Comparison of ENCODE assay signal across 8 mouse cellular contexts in the genomic region with DNA sequence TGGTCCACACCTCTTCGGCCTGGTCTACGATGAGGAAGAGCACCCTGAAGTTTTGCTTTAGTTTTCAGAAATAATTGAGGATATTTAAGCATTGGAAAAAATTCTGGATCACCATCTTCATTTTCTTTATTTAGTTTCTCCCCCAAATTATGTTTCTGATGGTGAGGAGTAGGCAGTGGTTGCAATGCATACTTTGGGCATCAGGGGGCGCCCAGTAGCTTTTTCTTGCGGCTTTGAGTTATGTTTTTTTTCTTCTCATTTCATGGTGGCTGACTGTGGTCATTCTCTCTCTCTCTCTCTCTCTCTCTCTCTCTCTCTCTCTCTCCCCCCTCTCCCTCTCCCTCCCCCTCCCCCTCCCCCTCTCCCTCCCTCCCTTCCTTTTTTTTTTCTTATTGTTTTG. TPM values are rescaled to one million over a fixed set of nuclear protein-coding genes. Genes with fewer than 3 reads are reported as not detected.
A peak's percentile ranks its signal among the peaks of the same experiment; 100 is the strongest.
DNase-seq lines count a peak whose midpoint lies in the region; TF ChIP-seq lines count a peak whose summit lies in the region.

No protein-coding gene starts in this region.

- no peak overlapping the region for H3K27ac ChIP-seq in layer of hippocampus, adult 2 months

- no peak overlapping the region for H3K4me3 ChIP-seq in layer of hippocampus, adult 2 months

- intact Hi-C loops in heart, postnatal 14 days (cut with DNase I): no loop called here

- peak; percentile 80 for TF ChIP-seq CTCF in layer of hippocampus, adult 2 months (conservative IDR thresholded peaks at IDR 0.05)

- DNase-seq in heart, postnatal 14 days: peak; percentile 54 to 71
- no peak for DNase-seq in heart, adult 9 months (ENCODE audit: low spot score in 2 of 2)
- DNase-seq in urinary bladder, postnatal 14 days (ENCODE audit: low spot score): peak; percentile 60
- no peak for DNase-seq in urinary bladder, postnatal 4 days (ENCODE audit: low spot score in 2 of 2)
- peak; percentile 72 to 86 for DNase-seq in cerebellum, postnatal 14 days
- peak in 1 of 2 experiments; percentile 83 for DNase-seq in layer of hippocampus, adult 2 months (ENCODE audit: low spot score in 2 of 2)
- peak; percentile 43 for DNase-seq in mesoderm, embryonic 11.5 days (ENCODE audit: low read depth, low spot score)
- DNase-seq in thymus, postnatal 4 days: peak; percentile 86

RNA-seq across cellular contexts. Expression of a gene that starts 6.9 kb away (rescaled TPM):
- total RNA-seq in heart, postnatal 14 days (2021): under 1 TPM in 1 of 2 experiments, not detected in 1; 0.50 TPM
- total RNA-seq in layer of hippocampus, adult 2 months (2021): under 1 TPM; 0.52 to 0.61 TPM

RNA-seq across cellular contexts. Expression of a gene that starts 18.3 kb away (rescaled TPM):
- total RNA-seq in heart, postnatal 14 days (2021): 1 to 10 TPM; 2.9 to 3.3 TPM
- total RNA-seq in layer of hippocampus, adult 2 months (2021): under 1 TPM; 0.56 to 0.61 TPM

Comparison
In these comparisons a context has a peak if more than half of its experiments do, and no peak if none do; other contexts are left out.
1. DNase-seq: peak in heart, postnatal 14 days (2 of 2), urinary bladder, postnatal 14 days (single experiment), cerebellum, postnatal 14 days (2 of 2), mesoderm, embryonic 11.5 days (single experiment) and thymus, postnatal 4 days (single experiment); none in heart, adult 9 months (0 of 2) and urinary bladder, postnatal 4 days (0 of 2).